Mouse (Mus musculus) hematopoietic stem cell, adult 5-6 weeks (primary cell): ENCODE data around the gene Rin1. TPM values are rescaled to one million over a fixed set of nuclear protein-coding genes. Genes with fewer than 3 reads are reported as not detected.
"Not testable (repeated sequence)": the region's sequence is repeated elsewhere in the genome, so short reads cannot be mapped to it uniquely, and the experiment has no call there.

Experiments used
- ATAC-seq, 2 experiments: fragments of 125-278 bp in 1 of 2; replicated peaks in 1 of 2; 2 replicates each; pipeline ENCODE4 v1.8.0; 2016 to 2017; ENCODE audit warnings: inconsistent platforms in 2 of 2, mild to moderate bottlenecking in 2 of 2, moderate number of reproducible peaks in 2 of 2, low read depth in 1 of 2, moderate TSS enrichment in 1 of 2; ENCODE audit not compliant: low FRiP score in 2 of 2, poor library complexity in 2 of 2, severe bottlenecking in 2 of 2, insufficient read depth in 1 of 2, low TSS enrichment in 1 of 2
- total RNA-seq: library from RNA; stranded (forward); fragments of 172-1452, 232-1000 nt; gene quantifications from 2 replicates; pipeline ENCODE4 v1.2.3, GENCODE M21; 2017

The Rin1 gene
- total RNA-seq = 0.69 TPM in 1 of 2 replicates, not detected in the other

GRCm38 (mm10) chr19:5050047-5050905 is at the start of gene Rin1:
Rin1 (plus strand) TSS chr19:5050481.
- ATAC-seq = no peak

GRCm38 (mm10) chr19:5001666-5002406 is 48.4 kb upstream of the Rin1 start:
- ATAC-seq = peak; percentile 71 to 73

- not testable (repeated sequence) for ATAC-seq
These were observed 46.6 kb upstream of the Rin1 start for GRCm38 (mm10) chr19:5003644-5004043.

- no peak for ATAC-seq
These were observed 45.4 kb upstream of the Rin1 start for GRCm38 (mm10) chr19:5004925-5005324.

GRCm38 (mm10) chr19:5013138-5013537 is 37.1 kb upstream of the Rin1 start:
- no peak for ATAC-seq

- 0 out of 4 replicates have a peak, but pooled peaks of 1 of the 2 experiments have one; percentile 49 for ATAC-seq
These were observed 35.3 kb upstream of the Rin1 start for GRCm38 (mm10) chr19:5014961-5015398.

- no peak for ATAC-seq
These were observed 34.0 kb upstream of the Rin1 start for GRCm38 (mm10) chr19:5016221-5016742.

- peak; percentile 68 to 76 for ATAC-seq
These were observed 33.5 kb upstream of the Rin1 start for GRCm38 (mm10) chr19:5016782-5017181.

- ATAC-seq = no peak
These were observed 32.7 kb upstream of the Rin1 start for GRCm38 (mm10) chr19:5017611-5018010.

- ATAC-seq = no peak
These were observed 32.1 kb upstream of the Rin1 start for GRCm38 (mm10) chr19:5018191-5018590.

- ATAC-seq = no peak
These were observed 28.9 kb upstream of the Rin1 start for GRCm38 (mm10) chr19:5021416-5021815.

GRCm38 (mm10) chr19:5023621-5024479 is 26.4 kb upstream of the Rin1 start, which contains the start of gene Slc29a2:
Slc29a2 (plus strand) TSS chr19:5023860.
- ATAC-seq = peak; percentile 94 to 98

GRCm38 (mm10) chr19:5026111-5026510 is 24.2 kb upstream of the Rin1 start:
- no peak for ATAC-seq

- ATAC-seq = no peak
These were observed 17.6 kb upstream of the Rin1 start for GRCm38 (mm10) chr19:5032686-5033085.

- ATAC-seq = no peak
These were observed 13.7 kb upstream of the Rin1 start for GRCm38 (mm10) chr19:5036577-5036976.

GRCm38 (mm10) chr19:5037678-5038571 is 12.4 kb upstream of the Rin1 start:
- no peak for ATAC-seq
